Mouse (Mus musculus) ES-E14 (cell line): Measurements from ENCODE around the gene Tmem80. TPM values are rescaled to one million over a fixed set of nuclear protein-coding genes. Genes with fewer than 3 reads are reported as not detected.

Experiments used
- DNase-seq: peaks from one replicate; pipeline ENCODE4 v3.0.0-alpha.2; 2013; ENCODE audit warnings: low read depth, low spot score
- H3K27ac ChIP-seq: 2 replicates; pipeline ENCODE4 v1.5.1; 2012; ENCODE audit warnings: low read depth, mild to moderate bottlenecking, low read length, moderate library complexity, mixed read lengths; ENCODE audit not compliant: poor library complexity, insufficient read depth, severe bottlenecking
- H3K36me3 ChIP-seq: 2 replicates; pipeline ENCODE4 v1.6.1; 2012; ENCODE audit warnings: mild to moderate bottlenecking, low read length, moderate library complexity, mixed read lengths; ENCODE audit not compliant: control insufficient read depth, poor library complexity, insufficient read depth, severe bottlenecking
- H3K4me1 ChIP-seq, 2 experiments: fragments of 150-350 bp in 1 of 2; sonication (generic) in 1 of 2; 2 replicates each; pipeline ENCODE4 v1.6.1; 2012; ENCODE audit warnings: low read length in 2 of 2, mild to moderate bottlenecking in 1 of 2, mixed read lengths in 1 of 2; ENCODE audit not compliant: control insufficient read depth in 2 of 2, insufficient read depth in 2 of 2, poor library complexity in 1 of 2
- H3K4me3 ChIP-seq, 2 experiments: fragments of 150-350 bp in 1 of 2; sonication (generic) in 1 of 2; 2 replicates each; pipeline ENCODE4 v1.5.1; 2012; ENCODE audit warnings: low read length in 2 of 2, low read depth in 1 of 2, mild to moderate bottlenecking in 1 of 2, mixed read lengths in 1 of 2; ENCODE audit not compliant: insufficient read depth in 1 of 2, poor library complexity in 1 of 2, severe bottlenecking in 1 of 2
- H3K9ac ChIP-seq: 2 replicates; pipeline ENCODE4 v1.6.1; 2012; ENCODE audit warnings: low read depth, mild to moderate bottlenecking, low read length, mixed read lengths; ENCODE audit not compliant: poor library complexity, insufficient read depth, severe bottlenecking
- H3K9me3 ChIP-seq: fragments of 150-350 bp; sonication (generic); 2 replicates; pipeline ENCODE4 v1.6.1; 2012; ENCODE audit warnings: low read depth, mild to moderate bottlenecking, low read length; ENCODE audit not compliant: control insufficient read depth, insufficient read depth
- CHD2 ChIP-seq: IDR thresholded peaks from 2 replicates; pipeline ENCODE4 v1.6.1; 2014; ENCODE audit warnings: mild to moderate bottlenecking, low read depth, low read length, inconsistent platforms
- HCFC1 ChIP-seq: IDR thresholded peaks from 2 replicates; pipeline ENCODE4 v1.6.1; 2012; ENCODE audit warnings: low read length, inconsistent platforms, borderline replicate concordance; ENCODE audit not compliant: insufficient read depth
- MAFK ChIP-seq: IDR thresholded peaks from 2 replicates; pipeline ENCODE4 v1.6.1; 2014; ENCODE audit warnings: mild to moderate bottlenecking, low read depth, low read length, inconsistent platforms; ENCODE audit not compliant: insufficient read depth
- ZC3H11A ChIP-seq: IDR thresholded peaks from 2 replicates; pipeline ENCODE4 v1.6.1; 2012; ENCODE audit warnings: low read depth, mild to moderate bottlenecking, inconsistent platforms, low read length, borderline replicate concordance
- ZNF384 ChIP-seq: IDR thresholded peaks from 2 replicates; pipeline ENCODE4 v1.6.1; 2012; ENCODE audit warnings: low read depth, low read length, inconsistent platforms
- in situ Hi-C, 2 experiments: fragments of 600-800 bp; cut with MboI; formaldehyde crosslinking; loops; one replicate each; pipeline ENCODE4 v1.15.1; 2025; ENCODE audit warnings: low sequenced_read_pairs in 2 of 2, inconsistent platforms in 1 of 2; ENCODE audit not compliant: unreplicated experiment in 2 of 2
- total RNA-seq: library from RNA; depleted of rRNA; stranded (reverse); fragments of 300-350 nt; gene quantifications from 2 replicates; pipeline ENCODE4 v1.2.3, GENCODE M21; 2012

The Tmem80 gene
- total RNA-seq, 1 experiment, result 9.7 TPM

DNA sequence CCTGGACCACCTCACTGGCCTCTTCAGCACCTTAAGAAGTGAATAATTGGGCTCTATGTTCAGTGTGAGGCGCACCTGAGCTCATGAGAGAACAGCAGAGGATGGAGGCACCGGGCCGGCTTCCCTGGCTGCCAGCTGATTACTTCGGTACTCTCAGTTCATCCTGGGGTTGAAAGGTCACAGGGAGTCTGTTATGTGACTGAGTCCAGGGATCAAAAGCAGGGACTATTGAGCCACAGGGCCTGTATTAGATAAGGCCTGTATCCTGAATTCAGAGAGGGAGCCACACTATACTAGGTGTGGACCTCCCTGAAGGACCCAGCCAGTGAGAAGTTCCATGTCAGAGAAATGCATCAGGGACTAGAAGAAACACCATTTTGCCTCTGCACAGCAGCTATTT, 23.0 kb upstream of the Tmem80 start:
- peaks cover 53% of the 10 kb centered on the region for H3K36me3 ChIP-seq
- H3K4me3 ChIP-seq, result no peak overlapping the region
- H3K4me1 ChIP-seq, result no peaks in the 10 kb centered on the region
- no peak for DNase-seq
- no peaks in the 10 kb centered on the region for H3K9me3 ChIP-seq
- TF ChIP-seq MAFK (no peak), ZNF384 (no peak), ZC3H11A (no peak), HCFC1 (no peak), CHD2 (no peak)
- no peak overlapping the region for H3K27ac ChIP-seq
- H3K9ac ChIP-seq, result no peak overlapping the region
- in situ Hi-C loops, result no loop called here

GRCm38 (mm10) chr7:141314416-141314815, 13.1 kb upstream of the Tmem80 start:
- Histone ChIP-seq H3K4me1 (0 out of 4 replicates have a peak, but pooled peaks cover 0 to under 1% of the 10 kb centered on the region in 2 experiments), H3K9me3 (no peaks in the 10 kb centered on the region), H3K27ac (no peak overlapping the region), H3K9ac (no peak overlapping the region), H3K4me3 (no peak overlapping the region), H3K36me3 (peaks cover 58% of the 10 kb centered on the region)
- TF ChIP-seq HCFC1 (no peak), ZNF384 (no peak), CHD2 (no peak), ZC3H11A (no peak), MAFK (no peak)
- DNase-seq, result no peak
- in situ Hi-C loops, result loop anchor here in 1 of 2 experiments (5.0 kb wide), 1 partner anchor 72 kb away; no protein-coding TSS in a partner anchor

GRCm38 (mm10) chr7:141315076-141315475, 12.5 kb upstream of the Tmem80 start:
- H3K4me1 ChIP-seq, result peaks cover 3% of the 10 kb centered on the region in 2 experiments; a peak in 2 of 4 replicates
- in situ Hi-C loops, result no loop called here
- TF ChIP-seq MAFK (no peak), HCFC1 (no peak), CHD2 (no peak), ZC3H11A (no peak), ZNF384 (no peak)

GRCm38 (mm10) chr7:141315974-141316373, 11.6 kb upstream of the Tmem80 start:
- H3K9ac ChIP-seq, result no peak overlapping the region
- DNase-seq, result no peak
- H3K4me3 ChIP-seq, result no peak overlapping the region
- H3K9me3 ChIP-seq, result no peaks in the 10 kb centered on the region
- peaks cover 3% of the 10 kb centered on the region in 2 experiments; a peak in 2 of 4 replicates for H3K4me1 ChIP-seq
- no peak for TF ChIP-seq ZNF384
- no peak for TF ChIP-seq HCFC1
- TF ChIP-seq ZC3H11A, result no peak
- no peak for TF ChIP-seq CHD2
- H3K36me3 ChIP-seq, result peaks cover 50% of the 10 kb centered on the region
- in situ Hi-C loops, result no loop called here
- H3K27ac ChIP-seq, result no peak overlapping the region

More at GRCm38 (mm10) chr7:141315076-141315475, 12.5 kb upstream of the Tmem80 start:
- Histone ChIP-seq H3K9ac (no peak overlapping the region), H3K27ac (no peak overlapping the region), H3K4me3 (no peak overlapping the region), H3K9me3 (no peaks in the 10 kb centered on the region), H3K36me3 (peaks cover 54% of the 10 kb centered on the region)
- no peak for DNase-seq

- Histone ChIP-seq H3K9me3 (no peaks in the 10 kb centered on the region), H3K4me3 (no peak overlapping the region), H3K9ac (no peak overlapping the region), H3K36me3 (peaks cover 50% of the 10 kb centered on the region), H3K4me1 (peaks cover 3% of the 10 kb centered on the region in 2 experiments; a peak in 2 of 4 replicates), H3K27ac (no peak overlapping the region)
- no peak for DNase-seq
- in situ Hi-C loops, result no loop called here
- no peak for TF ChIP-seq MAFK
- TF ChIP-seq ZC3H11A, result no peak
- TF ChIP-seq ZNF384, result no peak
- TF ChIP-seq CHD2, result no peak
- no peak for TF ChIP-seq HCFC1
Measured at GRCm38 (mm10) chr7:141317619-141318132, 9.9 kb upstream of the Tmem80 start.
